Mouse (Mus musculus): ENCODE measurements around the gene Platr17.

DNA sequence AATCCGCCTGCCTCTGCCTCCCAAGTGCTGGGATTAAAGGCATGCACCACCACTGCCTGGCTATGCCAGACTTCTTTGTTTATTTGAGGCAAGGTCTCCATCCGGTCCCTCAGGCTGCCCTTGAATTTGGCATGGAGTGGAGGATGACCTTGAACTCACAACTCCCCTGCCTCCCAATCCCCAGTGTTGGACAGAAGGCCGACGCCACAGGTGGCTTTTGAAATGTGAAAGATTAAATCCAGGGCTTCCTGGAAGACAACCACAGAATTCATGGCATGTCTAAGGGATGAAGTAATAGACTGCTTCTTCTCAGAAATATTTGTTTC, 4.0 kb upstream of the Platr17 start:
- TF ChIP-seq POLR2A (IDR thresholded peaks at IDR 0.05; ENCODE audit: extremely low read depth, insufficient read depth, low read length) (no peak), CTCF (IDR thresholded peaks at IDR 0.05; ENCODE audit: low read depth, low read length) (no peak)
